ENCODE assay signal across 30 mouse cellular contexts in the genomic region with DNA sequence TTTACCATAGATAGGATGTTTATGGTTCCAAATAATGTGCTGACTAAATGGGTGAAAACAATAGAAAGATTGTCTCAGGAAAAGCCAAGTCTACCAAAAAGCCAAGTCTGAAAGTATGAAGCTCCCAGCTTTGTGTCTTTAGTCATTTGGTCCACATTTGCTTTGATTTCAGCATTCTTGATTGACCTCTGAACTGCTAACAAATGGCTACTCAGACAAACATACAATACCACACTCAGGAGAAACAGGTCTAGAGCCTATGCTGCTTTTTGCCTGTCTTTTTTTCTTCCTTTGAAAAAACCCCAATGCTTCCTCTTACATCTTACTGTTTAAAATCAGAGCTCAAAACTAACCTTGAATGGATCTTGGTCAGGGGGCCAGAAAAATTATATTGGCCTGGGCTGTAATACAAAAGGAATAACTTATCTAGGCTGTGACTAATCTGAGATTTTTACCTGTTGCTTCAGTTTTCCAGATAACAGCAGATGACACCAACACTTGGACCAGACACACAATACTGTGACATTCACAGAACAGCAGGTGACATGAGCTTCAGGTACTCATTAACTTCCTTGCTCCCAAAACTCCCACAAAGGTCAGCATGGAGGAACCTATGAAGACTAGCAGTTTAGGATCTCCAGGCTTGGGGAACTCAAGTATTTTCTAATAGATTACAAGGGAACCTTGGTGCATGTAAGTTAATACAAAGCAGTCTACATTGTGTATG.
"Had no signal": no experiment of that assay in that cellular context is flagged by ENCODE, and none has a peak within 500 bp of the region (broad histone marks: within the 10 kb centered on the region; RNA-seq: fewer than 3 reads in every experiment).

No protein-coding gene starts in this region.

- ATAC-seq: lung, postnatal 0 days; midbrain, embryonic 13.5 days; midbrain, embryonic 15.5 days; midbrain, embryonic 16.5 days had no signal

- H3K27ac ChIP-seq: left cerebral cortex, adult 2 months; limb, embryonic 10.5 days; limb, embryonic 12.5 days; limb, embryonic 13.5 days; limb, embryonic 15.5 days; liver, embryonic 13.5 days; liver, embryonic 14.5 days; liver, embryonic 15.5 days; lung, embryonic 15.5 days; macrophage; midbrain, embryonic 10.5 days; midbrain, embryonic 12.5 days; midbrain, embryonic 13.5 days; midbrain, embryonic 15.5 days; neural tube, embryonic 12.5 days had no signal

- H3K4me1 ChIP-seq: limb, embryonic 10.5 days; limb, embryonic 12.5 days; limb, embryonic 13.5 days; limb, embryonic 15.5 days; liver, embryonic 13.5 days; liver, embryonic 15.5 days; lung, embryonic 15.5 days; megakaryocyte, embryonic 14.5 days; midbrain, embryonic 10.5 days; midbrain, embryonic 12.5 days; midbrain, embryonic 13.5 days; midbrain, embryonic 15.5 days; neural tube, embryonic 12.5 days had no signal

- H3K4me2 ChIP-seq: limb, embryonic 12.5 days; limb, embryonic 13.5 days; limb, embryonic 15.5 days; liver, embryonic 13.5 days; liver, embryonic 15.5 days; lung, embryonic 14.5 days; lung, embryonic 15.5 days; midbrain, embryonic 11.5 days; midbrain, embryonic 12.5 days; midbrain, embryonic 13.5 days; midbrain, embryonic 15.5 days; neural tube, embryonic 12.5 days had no signal

- H3K9ac ChIP-seq: limb, embryonic 12.5 days; limb, embryonic 13.5 days; limb, embryonic 15.5 days; liver, embryonic 13.5 days; liver, embryonic 14.5 days; liver, embryonic 15.5 days; lung, embryonic 14.5 days; lung, embryonic 15.5 days; midbrain, embryonic 12.5 days; midbrain, embryonic 13.5 days; midbrain, embryonic 15.5 days; neural tube, embryonic 12.5 days had no signal

- H3K9me3 ChIP-seq: limb, embryonic 10.5 days; limb, embryonic 12.5 days; limb, embryonic 13.5 days; limb, embryonic 15.5 days; liver, embryonic 13.5 days; liver, embryonic 15.5 days; lung, embryonic 15.5 days; megakaryocyte, embryonic 14.5 days; midbrain, embryonic 10.5 days; midbrain, embryonic 12.5 days; midbrain, embryonic 13.5 days; midbrain, embryonic 15.5 days; neural tube, embryonic 12.5 days had no signal

- DNase-seq: left cerebral cortex, postnatal 4 days; liver; liver, embryonic 13.5 days; lung, adult 18-20 months; lung, adult 2 months; lung, embryonic 14.5 days; lung, postnatal 10 days; lung, postnatal 14 days; lung, postnatal 36 days; lung, postnatal 4 days; midbrain, embryonic 14.5 days had no signal

- H3K27me3 ChIP-seq: limb, embryonic 12.5 days; limb, embryonic 13.5 days; limb, embryonic 15.5 days; liver, embryonic 13.5 days; liver, embryonic 15.5 days; lung, embryonic 15.5 days; megakaryocyte, embryonic 14.5 days; midbrain, embryonic 12.5 days; midbrain, embryonic 13.5 days; midbrain, embryonic 15.5 days; neural tube, embryonic 12.5 days had no signal

- H3K36me3 ChIP-seq: limb, embryonic 10.5 days; limb, embryonic 12.5 days; limb, embryonic 13.5 days; limb, embryonic 15.5 days; liver, embryonic 13.5 days; liver, embryonic 15.5 days; lung, embryonic 15.5 days; midbrain, embryonic 10.5 days; midbrain, embryonic 12.5 days; midbrain, embryonic 13.5 days; midbrain, embryonic 15.5 days; neural tube, embryonic 12.5 days had no signal

- H3K4me3 ChIP-seq: left cerebral cortex, adult 2 months; limb, embryonic 10.5 days; limb, embryonic 12.5 days; limb, embryonic 13.5 days; limb, embryonic 15.5 days; liver, embryonic 13.5 days; liver, embryonic 15.5 days; lung, embryonic 15.5 days; megakaryocyte, embryonic 14.5 days; midbrain, embryonic 10.5 days; midbrain, embryonic 12.5 days; midbrain, embryonic 13.5 days; midbrain, embryonic 15.5 days; myocyte; neural tube, embryonic 12.5 days had no signal
